In genomic region chr5:103774703-103775333, GRCm38 (mm10) we compare ENCODE assay signal across 9 mouse cellular contexts.
A peak's percentile ranks its signal among the peaks of the same experiment; 100 is the strongest.
DNase-seq lines count a peak whose midpoint lies in the region; ATAC-seq and TF ChIP-seq lines count a peak whose summit lies in the region.
"Had no signal": no experiment of that assay in that cellular context is flagged by ENCODE, and none has a peak within 500 bp of the region (broad histone marks: within the 10 kb centered on the region; RNA-seq: fewer than 3 reads in every experiment).

No protein-coding gene starts in this region.

- peak overlapping the region; percentile 7 for H3K4me3 ChIP-seq in myocyte
- H3K4me3 ChIP-seq in midbrain, embryonic 13.5 days (replicated peaks), result no peak overlapping the region
- H3K4me3 ChIP-seq in hindbrain, embryonic 16.5 days (ENCODE audit: low read length), result no peak overlapping the region

- peak; percentile 92 for DNase-seq in heart, adult 11 months
- DNase-seq in heart, postnatal 25 days (ENCODE audit: low spot score), result no peak
- DNase-seq in lung, postnatal 36 days, result peak; percentile 42
- no peak for DNase-seq in lung, postnatal 25 days (ENCODE audit: low spot score)
- DNase-seq: cerebellum, postnatal 14 days had no signal

- ATAC-seq in common myeloid progenitor, adult 5-6 weeks (replicated peaks; ENCODE audit: low read depth, poor library complexity, severe bottlenecking), result peak; percentile 31
- ATAC-seq in midbrain, embryonic 13.5 days, result no peak
- ATAC-seq in hindbrain, embryonic 16.5 days, result no peak

- no peaks in the 10 kb centered on the region for H3K36me3 ChIP-seq in myocyte (ENCODE audit: control insufficient read depth, insufficient read depth)
- H3K36me3 ChIP-seq in midbrain, embryonic 13.5 days, result no peaks in the 10 kb centered on the region
- H3K36me3 ChIP-seq in hindbrain, embryonic 16.5 days (ENCODE audit: control insufficient read depth, insufficient read depth, low read length), result no peaks in the 10 kb centered on the region

- WGBS in midbrain, embryonic 13.5 days, result 79% methylated on average over 11 of the region's 11 CpGs
- 74% methylated on average over 11 of the region's 11 CpGs for WGBS in hindbrain, embryonic 16.5 days

- intact Hi-C loops in heart, postnatal 25 days (cut with DNase I), result no loop called here

- H3K9me3 ChIP-seq in midbrain, embryonic 13.5 days, result 0 out of 2 replicates have a peak, but pooled peaks cover 2% of the 10 kb centered on the region
- H3K9me3 ChIP-seq in hindbrain, embryonic 16.5 days (ENCODE audit: control insufficient read depth, low read length), result no peaks in the 10 kb centered on the region

- peaks cover 66% of the 10 kb centered on the region for H3K4me1 ChIP-seq in midbrain, embryonic 13.5 days (replicated peaks)
- peaks cover 34% of the 10 kb centered on the region for H3K4me1 ChIP-seq in hindbrain, embryonic 16.5 days (ENCODE audit: control insufficient read depth, insufficient read depth, low read depth, low read length)

- no peak overlapping the region for H3K27ac ChIP-seq in midbrain, embryonic 13.5 days
- H3K27ac ChIP-seq in hindbrain, embryonic 16.5 days (ENCODE audit: low read depth, low read length), result no peak overlapping the region

- peak overlapping the region; percentile 90 for H3K4me2 ChIP-seq in myocyte (ENCODE audit: low read depth)
- no peak overlapping the region for H3K4me2 ChIP-seq in midbrain, embryonic 13.5 days (replicated peaks)
- H3K4me2 ChIP-seq in hindbrain, embryonic 16.5 days (ENCODE audit: low read length), result no peak overlapping the region

- H3ac ChIP-seq in myocyte (ENCODE audit: control insufficient read depth, insufficient read length), result no peak overlapping the region

- no peaks in the 10 kb centered on the region for H3K27me3 ChIP-seq in myocyte (ENCODE audit: control insufficient read depth, insufficient read depth, insufficient read length)
- H3K27me3 ChIP-seq in midbrain, embryonic 13.5 days, result no peaks in the 10 kb centered on the region; the same call in 1 of the 2 replicates
- H3K27me3 ChIP-seq in hindbrain, embryonic 16.5 days (replicated peaks; ENCODE audit: control insufficient read depth, insufficient read depth, low read length), result no peaks in the 10 kb centered on the region

- peaks cover 85% of the 10 kb centered on the region for H3K79me2 ChIP-seq in myocyte (ENCODE audit: control insufficient read depth, insufficient read depth)

- H3K9ac ChIP-seq in midbrain, embryonic 13.5 days (replicated peaks), result no peak overlapping the region
- H3K9ac ChIP-seq in hindbrain, embryonic 16.5 days (ENCODE audit: low read depth, low read length), result no peak overlapping the region

- no peak for TF ChIP-seq POLR2A in myocyte (IDR thresholded peaks at IDR 0.05; ENCODE audit: insufficient read length, low read depth)

TF ChIP-seq in myocyte, 11 proteins besides CTCF, POLR2A, EP300 and RAD21:
- TF ChIP-seq REST (IDR thresholded peaks at IDR 0.05; ENCODE audit: insufficient read depth, insufficient read length) (no peak), TCF3 (IDR thresholded peaks at IDR 0.05; ENCODE audit: insufficient read length, low read depth) (no peak), POLR2AphosphoS2 (IDR thresholded peaks at IDR 0.05; ENCODE audit: insufficient read length, low read depth) (no peak), CEBPB (IDR thresholded peaks at IDR 0.05; ENCODE audit: insufficient read depth, poor library complexity, severe bottlenecking) (0 out of 2 replicates have a peak, but pooled peaks have one; percentile 15), SRF (IDR thresholded peaks at IDR 0.05; ENCODE audit: control insufficient read depth, insufficient read length, low read depth) (peak; percentile 42), MYOD1 (IDR thresholded peaks at IDR 0.05; ENCODE audit: control insufficient read depth in 1 of 3, insufficient read length in 2 of 3, low read depth in 2 of 3) (no peak), MAX (IDR thresholded peaks at IDR 0.05; ENCODE audit: low read depth) (peak; percentile 94)

Comparison
In these comparisons a context has a peak if more than half of its experiments do, and no peak if none do; other contexts are left out.
1. DNase-seq: peak in heart, adult 11 months (single experiment) and lung, postnatal 36 days (single experiment); none in heart, postnatal 25 days (single experiment) and lung, postnatal 25 days (single experiment).